Mouse (Mus musculus) testis, postnatal 10 days (tissue): ENCODE measurements at regions not wholly inside any gene's neighbourhood (a gene's known extent, or its start where the extent isn't known, plus 50 kb on each side); places are given as distances from the start of the nearest gene placed in this dataset.
A peak's percentile ranks its signal among the peaks of the same experiment; 100 is the strongest.

Experiments
- DNase-seq: peaks from one replicate; pipeline ENCODE4 v3.0.0; 2021; ENCODE audit warnings: low spot score

GRCm38 (mm10) chr1:189991089-189991488 is 68.9 kb upstream of the Smyd2 start:
- DNase-seq, result no peak

GRCm38 (mm10) chr1:189990046-189990622 is 68.0 kb upstream of the Smyd2 start:
- no peak for DNase-seq

DNA sequence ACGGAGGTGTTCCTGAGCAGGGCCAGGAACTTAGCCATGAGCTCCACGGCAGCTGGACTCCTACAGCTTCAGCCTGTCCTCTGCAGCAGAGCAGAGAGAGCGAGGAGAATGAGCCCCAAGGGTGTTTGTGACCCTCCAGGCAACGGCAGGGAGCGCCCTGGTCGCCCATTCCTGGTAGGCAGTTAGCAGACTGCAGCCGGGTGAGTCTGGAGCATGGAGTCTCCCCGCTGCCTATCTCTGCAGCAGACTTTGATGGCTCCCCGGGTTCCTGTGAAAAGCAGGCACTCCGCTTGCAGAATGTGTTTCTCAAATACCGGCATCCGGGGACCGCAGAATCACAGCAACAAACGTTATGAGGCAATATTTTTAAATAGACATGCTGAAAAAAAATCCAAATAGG is 67.2 kb upstream of the Smyd2 start:
- DNase-seq, result no peak

DNA sequence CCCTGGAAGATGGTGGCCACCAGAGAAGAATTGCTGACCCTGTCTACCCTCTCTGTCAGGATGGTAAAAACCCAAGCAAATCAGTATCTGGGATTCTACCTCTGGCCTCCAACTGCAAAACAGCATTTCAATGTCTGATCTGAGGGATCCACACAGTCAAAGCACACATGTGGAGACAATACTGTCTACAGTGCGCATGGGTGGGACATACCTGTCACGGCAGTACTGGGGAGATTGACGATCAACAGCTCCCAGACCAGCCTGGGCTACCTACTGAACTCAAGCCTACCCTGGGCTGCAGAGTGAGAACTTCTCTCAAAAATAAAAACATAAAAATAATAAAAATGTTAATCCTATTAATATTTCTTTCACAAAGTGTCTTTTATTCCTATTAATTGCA is 66.7 kb upstream of the Smyd2 start:
- no peak for DNase-seq

- DNase-seq, result no peak
These were observed 63.5 kb upstream of the Smyd2 start for GRCm38 (mm10) chr1:189985516-189986205.

- DNase-seq, result no peak
These were observed 56.1 kb upstream of the Smyd2 start for GRCm38 (mm10) chr1:189978244-189978643.

DNA sequence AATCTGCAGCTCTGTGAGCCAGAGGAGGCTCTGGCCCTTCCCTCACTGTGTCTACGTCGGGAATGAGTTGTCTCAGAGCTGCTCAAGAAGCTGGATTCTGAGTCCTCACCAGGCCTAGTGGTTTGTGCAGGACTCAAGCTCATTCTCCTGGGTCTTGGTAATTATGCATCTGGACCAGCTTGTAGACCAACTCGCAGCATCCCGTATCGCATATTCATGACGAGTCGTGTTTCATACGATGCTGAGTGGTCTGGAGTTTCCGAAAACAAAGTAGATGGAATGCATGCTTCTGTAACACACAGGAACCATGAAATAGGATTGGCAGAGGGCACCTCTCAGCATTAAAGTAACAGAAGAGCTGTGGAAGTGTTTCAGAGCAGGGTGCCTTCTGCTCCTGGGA is 53.5 kb upstream of the Smyd2 start:
- no peak for DNase-seq

- peak; percentile 96 for DNase-seq
These were observed 50.7 kb upstream of the Smyd2 start for GRCm38 (mm10) chr1:189972790-189973406.
